Mouse (Mus musculus) thymus, adult 2 months (tissue): ENCODE results near the gene Gjb4. TPM values are rescaled to one million over a fixed set of nuclear protein-coding genes. Genes with fewer than 3 reads are reported as not detected.

Experiments
- DNase-seq: peaks from one replicate; pipeline ENCODE4 v3.0.0; 2021
- H3K27ac ChIP-seq: fragments of 200-500 bp; 2 replicates; pipeline ENCODE4 v1.5.1; 2012; ENCODE audit warnings: low read length, control low read depth; ENCODE audit not compliant: control insufficient read depth, insufficient read depth
- H3K27me3 ChIP-seq: fragments of 200-500 bp; 2 replicates; pipeline ENCODE4 v1.6.1; 2012; ENCODE audit warnings: mild to moderate bottlenecking, low read length, moderate library complexity, mixed read lengths; ENCODE audit not compliant: control insufficient read depth, insufficient read depth
- H3K36me3 ChIP-seq: fragments of 200-500 bp; 2 replicates; pipeline ENCODE4 v1.6.1; 2012; ENCODE audit warnings: mild to moderate bottlenecking, low read length, moderate library complexity; ENCODE audit not compliant: control insufficient read depth, insufficient read depth
- H3K4me1 ChIP-seq: fragments of 200-500 bp; replicated peaks from 2 replicates; pipeline ENCODE4 v1.6.1; 2012; ENCODE audit warnings: low read length; ENCODE audit not compliant: control insufficient read depth, insufficient read depth
- H3K4me3 ChIP-seq: fragments of 200-500 bp; 2 replicates; pipeline ENCODE4 v1.5.1; 2012; ENCODE audit warnings: mild to moderate bottlenecking, low read length, control low read depth, moderate library complexity; ENCODE audit not compliant: control insufficient read depth, insufficient read depth
- CTCF ChIP-seq: fragments of 200-500 bp; IDR thresholded peaks from 2 replicates; pipeline ENCODE4 v1.5.1; 2012; ENCODE audit warnings: mild to moderate bottlenecking, control low read depth, low read length, moderate library complexity, borderline replicate concordance; ENCODE audit not compliant: control insufficient read depth, poor library complexity, insufficient read depth; ENCODE audit errors: extremely low read depth
- POLR2A ChIP-seq: fragments of 200-500 bp; IDR thresholded peaks from 2 replicates; pipeline ENCODE4 v1.6.1; 2012; ENCODE audit warnings: mild to moderate bottlenecking, low read length, control low read depth, moderate library complexity; ENCODE audit not compliant: control insufficient read depth, poor library complexity, insufficient read depth; ENCODE audit errors: extremely low read depth
- WGBS: fragments of 180-500 bp; shearing (Covaris S2); methylation state at CpG from one replicate; pipeline ENCODE4 v1.1.7; 2018; 5-methylcytosine and 5-hydroxymethylcytosine counted together
- polyA plus RNA-seq: library from polyadenylated mRNA; depleted of rRNA; stranded (reverse); fragments of >200 nt; gene quantifications from 2 replicates; pipeline ENCODE4 v1.2.3, GENCODE M21; 2012

Gjb4 gene
- polyA plus RNA-seq, 1 experiment, result 0.49 TPM

DNA sequence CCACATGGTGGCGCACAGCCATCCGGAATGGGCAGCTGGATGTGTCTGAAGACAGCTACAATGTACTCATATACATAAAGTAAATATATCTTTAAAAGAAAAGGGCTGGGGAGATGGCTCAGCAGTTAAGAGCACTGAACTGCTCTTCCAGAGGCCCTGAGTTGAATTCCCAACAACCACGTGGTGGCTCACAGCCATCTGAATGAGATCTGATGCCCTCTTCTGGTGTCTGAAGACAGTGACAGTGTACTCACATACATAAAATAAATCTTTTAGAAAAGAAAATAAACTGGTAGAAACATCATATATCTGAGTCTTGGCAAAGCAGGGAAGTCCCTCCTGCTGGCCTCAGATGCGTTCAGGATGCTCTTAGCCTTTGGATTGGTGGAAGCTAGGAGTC, 36.7 kb downstream of the Gjb4 start:
- Histone ChIP-seq H3K4me3 (no peak overlapping the region), H3K4me1 (peaks cover 6% of the 10 kb centered on the region; the same call in 1 of the 2 replicates), H3K27ac (no peak overlapping the region), H3K36me3 (no peaks in the 10 kb centered on the region), H3K27me3 (no peaks in the 10 kb centered on the region)
- 75% methylated on average over 4 of the region's 4 CpGs for WGBS
- TF ChIP-seq CTCF (no peak), POLR2A (no peak)
- DNase-seq, result no peak

DNA sequence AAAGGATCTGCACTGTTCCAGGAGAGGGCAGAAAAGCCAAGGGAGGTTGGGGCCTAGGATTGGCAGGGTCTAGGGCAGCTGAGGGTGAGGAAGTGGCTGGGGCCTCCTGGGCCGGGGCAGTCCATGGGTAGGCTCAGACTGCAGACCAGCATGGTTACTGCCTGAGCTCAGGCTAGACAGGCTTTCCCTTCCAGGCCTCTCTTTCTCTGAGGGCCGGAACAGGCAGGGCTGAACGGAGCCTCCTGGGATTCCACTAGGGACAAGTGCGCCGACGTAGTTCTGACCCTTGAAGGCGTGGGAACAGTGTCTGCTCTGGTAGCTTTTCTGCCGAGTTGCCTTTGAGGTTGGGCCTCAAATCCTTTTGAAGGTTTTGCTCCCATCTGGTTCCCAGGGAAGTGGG, 38.1 kb downstream of the Gjb4 start:
- Histone ChIP-seq H3K4me3 (no peak overlapping the region), H3K27ac (no peak overlapping the region), H3K4me1 (peaks cover 6% of the 10 kb centered on the region; the same call in 1 of the 2 replicates), H3K36me3 (no peaks in the 10 kb centered on the region), H3K27me3 (no peaks in the 10 kb centered on the region)
- no peak for DNase-seq
- 89% methylated on average over 8 of the region's 8 CpGs for WGBS
- no peak for TF ChIP-seq CTCF
- no peak for TF ChIP-seq POLR2A

DNA sequence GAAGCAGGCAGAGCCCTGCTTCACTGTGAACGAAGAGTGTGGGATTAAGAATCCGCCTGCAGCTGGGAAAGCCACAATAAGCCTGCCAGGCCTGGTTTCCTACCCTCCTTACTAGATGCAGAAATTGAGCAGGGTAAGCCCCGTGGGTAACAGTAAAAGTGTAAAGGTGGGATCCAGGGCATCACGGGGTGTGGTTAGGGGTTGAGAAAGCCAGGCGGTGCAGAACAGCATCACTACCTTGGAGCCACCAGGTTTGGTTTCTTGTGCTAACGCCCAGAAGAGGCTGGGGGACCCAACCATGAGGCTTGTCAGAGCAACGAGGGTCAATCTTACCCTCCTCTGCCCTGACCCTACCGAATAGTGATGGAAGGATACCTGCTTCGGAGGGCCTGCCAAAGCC, 39.3 kb downstream of the Gjb4 start:
- no peak overlapping the region for H3K4me3 ChIP-seq
- no peaks in the 10 kb centered on the region for H3K27me3 ChIP-seq
- no peak for TF ChIP-seq POLR2A
- TF ChIP-seq CTCF, result no peak
- 83% methylated on average over 9 of the region's 9 CpGs for WGBS
- no peaks in the 10 kb centered on the region for H3K36me3 ChIP-seq
- no peak overlapping the region for H3K27ac ChIP-seq
- DNase-seq, result no peak
- peaks cover 6% of the 10 kb centered on the region; the same call in 1 of the 2 replicates for H3K4me1 ChIP-seq

DNA sequence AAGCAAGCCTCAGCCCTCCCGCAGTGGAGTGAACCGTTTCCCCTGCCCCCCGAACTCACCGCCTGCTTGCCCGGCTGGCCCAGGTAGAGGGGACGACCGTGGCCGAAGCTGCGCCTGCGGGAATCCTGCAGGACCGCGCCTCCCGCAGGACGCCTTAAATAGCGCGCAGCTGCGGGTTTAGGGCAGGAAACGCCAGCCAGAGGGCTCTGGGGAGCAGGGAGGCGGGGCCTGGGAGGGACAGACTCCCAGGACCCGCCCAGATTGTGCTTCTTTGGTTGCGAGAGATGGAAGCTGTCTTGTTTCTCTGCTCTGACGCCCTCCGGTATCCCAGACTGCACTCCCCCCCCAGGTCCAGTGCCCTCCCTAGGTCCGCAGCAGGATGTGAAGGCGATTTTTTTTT, 40.0 kb downstream of the Gjb4 start, which contains the start of gene Gja4:
TSS of gene Gja4 (minus strand) at position 179 of the 400 bp plus-strand sequence.
- no peaks in the 10 kb centered on the region for H3K36me3 ChIP-seq
- peak within 1 kb of the TSS; percentile 14 for H3K4me3 ChIP-seq
- peaks cover 6% of the 10 kb centered on the region; the same call in 1 of the 2 replicates for H3K4me1 ChIP-seq
- H3K27ac ChIP-seq, result no peak within 1 kb of the TSS
- under 1% methylated on average over 25 of the region's 25 CpGs for WGBS
- H3K27me3 ChIP-seq, result no peaks in the 10 kb centered on the region
- peak; percentile 45 for DNase-seq
- TF ChIP-seq CTCF, result no peak
- TF ChIP-seq POLR2A, result no peak

DNA sequence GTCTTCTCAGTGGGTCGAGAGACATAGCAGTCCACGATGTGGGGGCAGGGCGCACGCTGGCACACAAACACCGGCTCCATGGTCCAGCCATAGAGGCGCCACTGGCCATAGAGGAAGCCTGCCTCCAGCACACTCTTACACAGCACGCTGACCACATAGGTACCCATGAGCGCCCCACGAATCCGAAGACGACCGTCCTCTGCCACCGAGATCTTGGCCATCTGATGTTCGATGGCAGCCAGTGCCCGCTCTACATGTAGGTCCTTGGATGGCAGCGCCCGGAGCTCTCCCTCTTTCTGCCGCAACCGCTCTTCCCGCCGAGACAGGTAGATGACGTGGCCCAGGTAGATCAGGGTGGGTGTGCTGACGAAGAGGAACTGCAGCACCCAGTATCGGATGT, 41.5 kb downstream of the Gjb4 start:
- Histone ChIP-seq H3K27ac (no peak overlapping the region), H3K4me1 (peaks cover 6% of the 10 kb centered on the region; the same call in 1 of the 2 replicates), H3K27me3 (no peaks in the 10 kb centered on the region), H3K4me3 (no peak overlapping the region), H3K36me3 (no peaks in the 10 kb centered on the region)
- no peak for TF ChIP-seq CTCF
- no peak for TF ChIP-seq POLR2A
- DNase-seq, result no peak
- 79% methylated on average over 24 of the region's 24 CpGs for WGBS

DNA sequence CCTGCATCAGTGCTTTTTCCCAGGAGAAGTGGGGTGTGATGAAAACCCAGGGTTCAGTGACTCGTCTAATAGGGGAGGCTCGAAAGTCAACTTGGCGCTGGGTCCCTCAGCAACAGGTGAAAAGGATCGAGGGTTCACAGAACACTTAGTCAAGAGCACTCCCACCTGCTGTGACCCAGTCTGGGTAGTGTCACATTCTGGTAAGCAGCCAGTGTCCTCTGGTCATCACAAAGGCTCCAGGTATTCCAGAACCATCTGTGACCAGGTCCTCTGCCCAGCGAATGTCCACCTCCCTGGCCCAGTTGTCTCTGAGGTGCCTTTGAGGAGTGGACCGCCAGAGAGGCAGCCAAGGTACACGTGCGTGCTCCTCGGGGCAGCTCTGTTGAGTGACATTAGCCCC, 42.3 kb downstream of the Gjb4 start:
- DNase-seq, result no peak
- Histone ChIP-seq H3K4me3 (no peak overlapping the region), H3K27me3 (no peaks in the 10 kb centered on the region), H3K27ac (no peak overlapping the region), H3K4me1 (peaks cover 6% of the 10 kb centered on the region; the same call in 1 of the 2 replicates), H3K36me3 (no peaks in the 10 kb centered on the region)
- no peak for TF ChIP-seq CTCF
- TF ChIP-seq POLR2A, result no peak
- 81% methylated on average over 9 of the region's 9 CpGs for WGBS

DNA sequence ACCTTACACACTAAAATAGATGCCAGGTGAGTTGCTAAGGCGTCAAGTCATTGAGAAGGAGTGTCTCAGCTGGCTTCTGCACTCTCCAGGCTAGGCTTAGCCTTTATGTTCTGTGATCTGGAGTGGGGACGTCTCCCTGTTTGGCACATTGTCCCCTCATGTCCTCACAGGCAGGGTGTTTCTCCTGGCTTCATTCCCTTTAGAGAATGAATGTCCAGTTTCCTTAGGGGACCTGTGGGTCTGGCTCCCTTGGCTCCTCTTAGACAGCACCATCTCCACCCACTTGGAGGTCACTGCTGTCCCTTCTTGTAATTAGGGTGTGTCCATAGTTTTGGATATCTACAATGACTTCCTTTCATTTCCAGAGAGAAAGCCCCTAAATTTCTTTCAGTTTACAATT, 47.0 kb downstream of the Gjb4 start:
- 59% methylated on average over 2 of the region's 2 CpGs for WGBS
- Histone ChIP-seq H3K27ac (no peak overlapping the region), H3K4me1 (no peaks in the 10 kb centered on the region), H3K36me3 (no peaks in the 10 kb centered on the region), H3K4me3 (no peak overlapping the region), H3K27me3 (no peaks in the 10 kb centered on the region)
- no peak for DNase-seq
- TF ChIP-seq POLR2A, result no peak
- TF ChIP-seq CTCF, result no peak
